Mouse (Mus musculus) ES-E14 (cell line): ENCODE data around the gene Pdia4.
"Not testable (repeated sequence)": the region's sequence is repeated elsewhere in the genome, so short reads cannot be mapped to it uniquely, and the experiment has no call there.

Experiments
- MAFK ChIP-seq: IDR thresholded peaks from 2 replicates; pipeline ENCODE4 v1.6.1; 2014; ENCODE audit warnings: mild to moderate bottlenecking, low read depth, low read length, inconsistent platforms; ENCODE audit not compliant: insufficient read depth
- ZC3H11A ChIP-seq: IDR thresholded peaks from 2 replicates; pipeline ENCODE4 v1.6.1; 2012; ENCODE audit warnings: low read depth, mild to moderate bottlenecking, inconsistent platforms, low read length, borderline replicate concordance
- ZNF384 ChIP-seq: IDR thresholded peaks from 2 replicates; pipeline ENCODE4 v1.6.1; 2012; ENCODE audit warnings: low read depth, low read length, inconsistent platforms

DNA sequence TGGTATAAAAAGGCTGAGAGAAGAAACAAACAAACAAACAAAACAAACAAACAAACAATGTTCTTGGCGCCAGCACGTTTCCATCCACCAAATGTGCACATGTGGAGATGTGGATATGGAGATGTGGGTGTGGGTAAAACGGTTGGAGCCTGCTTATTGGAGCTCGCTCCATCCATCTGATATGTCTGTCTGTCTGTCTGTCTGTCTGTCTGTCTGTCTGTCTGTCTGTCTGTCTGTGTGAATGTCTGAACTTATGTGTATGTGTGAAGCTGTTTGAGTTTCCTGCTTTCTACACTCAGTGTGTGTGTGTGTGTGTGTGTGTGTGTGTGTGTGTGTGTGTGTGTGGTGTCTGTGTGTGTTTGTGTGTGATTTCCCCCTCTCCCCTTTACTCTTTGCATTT is 43.4 kb downstream of the Pdia4 start:
- TF ChIP-seq ZNF384, ZC3H11A, MAFK: not testable (repeated sequence)
